Mouse (Mus musculus) midbrain, embryonic 11.5 days (tissue): ENCODE measurements around the gene Son. TPM values are rescaled to one million over a fixed set of nuclear protein-coding genes. Genes with fewer than 3 reads are reported as not detected.

Experiments
- ATAC-seq: fragments of 200-750 bp; cut with Nextera tagmentation; 2 replicates; pipeline ENCODE4 v1.8.0; 2017; ENCODE audit warnings: moderate TSS enrichment, moderate library complexity; ENCODE audit not compliant: low FRiP score
- DNase-seq: peaks from one replicate; pipeline ENCODE4 v3.0.0; 2015; ENCODE audit warnings: low spot score; ENCODE audit errors: missing footprints
- H3K27ac ChIP-seq: fragments of 300-500 bp; sonication (generic); 2 replicates; pipeline ENCODE4 v1.5.1; 2014; ENCODE audit warnings: low read depth, low read length
- H3K27me3 ChIP-seq: fragments of 300-500 bp; sonication (generic); 2 replicates; pipeline ENCODE4 v1.6.1; 2014; ENCODE audit warnings: mild to moderate bottlenecking, low read length, moderate library complexity, mixed read lengths; ENCODE audit not compliant: control insufficient read depth, insufficient read depth
- H3K36me3 ChIP-seq: fragments of 300-500 bp; sonication (generic); 2 replicates; pipeline ENCODE4 v1.6.1; 2014; ENCODE audit warnings: mild to moderate bottlenecking, low read length, moderate library complexity, mixed read lengths; ENCODE audit not compliant: control insufficient read depth, insufficient read depth
- H3K4me1 ChIP-seq: fragments of 300-500 bp; sonication (generic); 2 replicates; pipeline ENCODE4 v1.6.1; 2014; ENCODE audit warnings: low read length; ENCODE audit not compliant: control insufficient read depth, insufficient read depth
- H3K4me2 ChIP-seq: fragments of 300-500 bp; sonication (generic); 2 replicates; pipeline ENCODE4 v1.6.1; 2014; ENCODE audit warnings: mild to moderate bottlenecking, moderate library complexity
- H3K4me3 ChIP-seq: fragments of 300-500 bp; sonication (generic); 2 replicates; pipeline ENCODE4 v1.5.1; 2014; ENCODE audit warnings: low read depth, low read length
- H3K9ac ChIP-seq: fragments of 300-500 bp; sonication (generic); 2 replicates; pipeline ENCODE4 v1.6.1; 2014; ENCODE audit warnings: low read length
- H3K9me3 ChIP-seq: fragments of 300-500 bp; sonication (generic); 2 replicates; pipeline ENCODE4 v1.6.1; 2016; ENCODE audit warnings: low read length; ENCODE audit not compliant: control insufficient read depth
- WGBS: fragments of 180-500 bp; shearing (Covaris S2); extraction: QIAGEN DNeasy Blood & Tissue Kit; methylation state at CpG from one replicate; pipeline ENCODE4 v1.1.7; 2014; 5-methylcytosine and 5-hydroxymethylcytosine counted together
- polyA plus RNA-seq: library from polyadenylated mRNA; unstranded; fragments of >200 nt; fragmentation: Nextera tagmentation; extraction: Ambion mirVana; gene quantifications from 2 replicates; pipeline ENCODE4 v1.2.1, GENCODE M21; 2014

Gene Son
- polyA plus RNA-seq, 1 experiment from 2014 or later: 144 TPM

DNA sequence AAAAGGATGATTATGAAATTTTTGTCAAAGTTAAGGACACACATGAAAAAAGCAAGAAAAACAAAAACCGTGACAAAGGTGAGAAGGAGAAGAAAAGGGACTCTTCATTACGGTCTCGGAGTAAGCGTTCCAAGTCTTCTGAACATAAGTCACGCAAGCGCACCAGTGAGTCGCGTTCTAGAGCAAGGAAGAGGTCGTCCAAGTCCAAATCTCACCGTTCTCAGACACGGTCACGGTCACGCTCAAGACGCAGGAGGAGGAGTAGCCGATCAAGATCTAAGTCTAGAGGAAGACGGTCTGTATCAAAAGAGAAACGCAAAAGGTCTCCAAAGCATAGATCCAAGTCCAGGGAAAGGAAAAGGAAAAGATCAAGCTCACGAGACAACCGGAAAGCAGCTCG is 12.5 kb downstream of the Son start:
- Histone ChIP-seq H3K9me3 (no peaks in the 10 kb centered on the region), H3K27me3 (no peaks in the 10 kb centered on the region), H3K36me3 (peaks cover 64% of the 10 kb centered on the region), H3K4me3 (no peak overlapping the region), H3K4me1 (no peaks in the 10 kb centered on the region), H3K4me2 (no peak overlapping the region), H3K27ac (no peak overlapping the region), H3K9ac (no peak overlapping the region)
- ATAC-seq: no peak
- DNase-seq: no peak
- 95% methylated on average over 20 of the region's 20 CpGs for WGBS

DNA sequence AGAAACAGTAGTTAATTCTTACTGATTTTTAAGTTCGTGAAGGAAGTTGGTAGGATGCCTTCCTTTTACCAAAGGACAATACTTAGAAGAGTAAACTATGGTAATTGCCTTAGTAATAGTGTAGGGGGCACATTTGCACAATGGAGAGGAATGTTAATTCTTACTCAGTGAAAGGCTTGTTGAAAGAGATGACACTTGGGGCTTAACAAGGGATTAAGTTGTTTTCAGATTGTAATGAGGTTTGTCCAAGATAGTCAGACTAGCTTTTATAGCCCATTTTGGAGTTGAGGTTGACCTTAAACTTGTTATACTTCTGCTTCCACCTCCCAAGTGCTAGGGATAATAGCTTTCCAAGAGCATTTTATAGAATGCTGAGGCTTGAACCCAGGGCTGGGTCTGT is 14.1 kb downstream of the Son start:
- H3K27ac ChIP-seq: no peak overlapping the region
- H3K4me1 ChIP-seq: no peaks in the 10 kb centered on the region
- ATAC-seq (no peak), DNase-seq (no peak)
- peaks cover 56% of the 10 kb centered on the region for H3K36me3 ChIP-seq
- no peak overlapping the region for H3K4me2 ChIP-seq
- H3K9ac ChIP-seq: no peak overlapping the region
- H3K4me3 ChIP-seq: no peak overlapping the region
- H3K9me3 ChIP-seq: no peaks in the 10 kb centered on the region
- H3K27me3 ChIP-seq: no peaks in the 10 kb centered on the region
- 22% methylated on average over 1 of the region's 1 CpGs for WGBS

DNA sequence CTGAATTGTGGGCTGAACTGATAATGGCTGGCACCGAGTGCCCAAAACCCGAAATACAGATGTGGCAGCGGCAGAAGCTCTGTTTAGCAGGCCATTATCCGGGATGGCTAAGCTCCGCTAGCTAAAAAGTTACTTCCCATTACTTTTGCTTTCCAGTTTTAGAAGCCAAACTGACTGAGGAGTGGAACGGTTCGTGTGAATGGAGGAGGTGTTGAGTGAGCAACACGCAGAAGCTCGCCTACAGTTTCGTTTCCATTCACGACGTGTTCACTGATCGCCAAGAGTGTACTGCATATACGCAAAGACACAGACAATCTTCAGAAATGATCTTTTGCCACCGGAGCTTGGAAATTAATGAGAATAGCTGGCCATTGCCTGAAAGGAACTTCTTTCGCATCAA is 15.0 kb downstream of the Son start:
- H3K27me3 ChIP-seq: no peaks in the 10 kb centered on the region
- H3K4me2 ChIP-seq: no peak overlapping the region
- WGBS: 96% methylated on average over 16 of the region's 16 CpGs
- peaks cover 47% of the 10 kb centered on the region for H3K36me3 ChIP-seq
- no peak for ATAC-seq
- no peaks in the 10 kb centered on the region for H3K9me3 ChIP-seq
- DNase-seq: no peak
- no peaks in the 10 kb centered on the region for H3K4me1 ChIP-seq
- no peak overlapping the region for H3K4me3 ChIP-seq
- no peak overlapping the region for H3K27ac ChIP-seq
- no peak overlapping the region for H3K9ac ChIP-seq

DNA sequence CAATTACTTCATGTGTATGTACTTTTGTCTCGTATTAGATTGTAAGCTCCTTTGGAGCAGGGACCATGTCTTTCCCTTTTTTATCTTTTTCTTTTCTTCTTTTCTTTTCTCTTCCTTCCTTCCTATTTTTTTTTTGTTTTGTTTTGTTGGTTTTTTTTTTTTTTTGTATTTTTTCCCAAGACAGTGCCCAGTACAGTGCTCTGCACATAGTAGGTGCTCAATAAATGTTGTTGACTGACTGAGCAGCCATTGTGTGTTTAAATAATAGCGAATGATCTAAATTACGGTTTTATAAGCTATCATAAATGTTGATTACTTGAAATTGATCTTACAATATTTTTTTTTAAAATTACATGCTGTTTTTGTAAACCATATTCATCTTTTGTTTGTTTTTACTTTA is 16.5 kb downstream of the Son start:
- Histone ChIP-seq H3K4me3 (no peak overlapping the region), H3K27me3 (no peaks in the 10 kb centered on the region), H3K9me3 (no peaks in the 10 kb centered on the region), H3K4me2 (no peak overlapping the region), H3K36me3 (peaks cover 34% of the 10 kb centered on the region), H3K9ac (no peak overlapping the region), H3K27ac (no peak overlapping the region), H3K4me1 (no peaks in the 10 kb centered on the region)
- DNase-seq (no peak), ATAC-seq (no peak)
- WGBS: 98% methylated on average over 3 of the region's 3 CpGs

DNA sequence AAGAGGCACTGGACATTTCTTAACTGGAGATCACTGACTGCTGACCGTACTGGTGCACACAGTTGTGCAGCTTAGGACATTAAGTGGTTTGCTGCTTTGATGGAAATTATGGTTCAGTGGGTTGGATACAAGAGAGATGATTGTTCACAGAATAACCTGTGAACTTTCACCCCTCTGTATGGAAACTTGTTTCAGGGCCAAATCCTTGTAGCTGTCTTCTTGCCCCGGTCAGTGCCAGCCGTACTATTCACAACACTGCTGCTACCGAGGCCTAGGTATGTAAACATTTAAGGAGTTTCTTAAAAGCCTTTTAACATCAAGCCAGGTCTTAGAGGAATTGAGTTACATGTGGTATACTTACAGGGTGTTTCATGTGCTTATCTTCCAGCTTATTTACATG is 27.2 kb downstream of the Son start:
- WGBS: 87% methylated on average over 4 of the region's 4 CpGs
- Histone ChIP-seq H3K27me3 (no peaks in the 10 kb centered on the region), H3K36me3 (peaks cover 45% of the 10 kb centered on the region), H3K4me1 (no peaks in the 10 kb centered on the region), H3K27ac (no peak overlapping the region), H3K4me3 (no peak overlapping the region), H3K9me3 (no peaks in the 10 kb centered on the region), H3K9ac (no peak overlapping the region), H3K4me2 (no peak overlapping the region)
- ATAC-seq (no peak), DNase-seq (no peak)

DNA sequence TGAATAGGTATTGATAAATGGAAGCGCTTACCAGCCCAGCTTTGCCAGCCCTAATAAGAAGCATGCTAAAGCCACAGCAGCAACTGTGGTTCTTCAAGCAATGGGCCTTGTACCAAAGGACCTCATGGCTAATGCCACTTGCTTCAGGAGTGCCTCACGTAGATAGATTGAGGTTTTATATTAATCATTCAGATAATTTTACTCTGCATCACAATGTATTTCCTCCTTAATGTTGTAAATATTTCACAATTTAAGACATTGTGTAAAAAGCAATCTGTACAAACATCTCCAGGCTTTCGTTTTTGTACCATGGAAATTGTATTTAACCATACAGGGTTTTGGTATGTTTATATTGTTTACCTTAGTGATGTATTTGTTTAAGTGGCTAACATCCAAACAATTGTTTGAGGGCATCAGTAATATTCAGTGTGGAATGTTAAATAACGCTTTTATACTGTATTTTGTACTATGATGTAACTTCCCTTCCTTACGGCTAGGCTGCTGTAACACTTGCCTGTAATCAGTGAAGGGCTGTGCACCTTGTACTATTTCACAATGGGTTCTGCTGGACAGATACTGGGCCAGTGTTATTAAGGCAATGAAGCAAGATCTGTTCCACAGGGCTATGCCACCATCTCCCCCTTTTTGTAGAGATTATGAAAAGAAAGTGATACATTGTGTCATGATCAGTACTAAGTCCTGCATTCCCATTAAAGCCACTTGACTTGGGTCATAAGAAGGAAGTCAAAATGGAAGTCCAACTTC is 31.0 kb downstream of the Son start:
- Histone ChIP-seq H3K9me3 (no peaks in the 10 kb centered on the region), H3K27me3 (no peaks in the 10 kb centered on the region), H3K4me1 (no peaks in the 10 kb centered on the region), H3K9ac (no peak overlapping the region), H3K4me3 (no peak overlapping the region), H3K27ac (no peak overlapping the region), H3K4me2 (no peak overlapping the region), H3K36me3 (peaks cover 26% of the 10 kb centered on the region)
- ATAC-seq (no peak), DNase-seq (no peak)
- 94% methylated on average over 5 of the region's 5 CpGs for WGBS

DNA sequence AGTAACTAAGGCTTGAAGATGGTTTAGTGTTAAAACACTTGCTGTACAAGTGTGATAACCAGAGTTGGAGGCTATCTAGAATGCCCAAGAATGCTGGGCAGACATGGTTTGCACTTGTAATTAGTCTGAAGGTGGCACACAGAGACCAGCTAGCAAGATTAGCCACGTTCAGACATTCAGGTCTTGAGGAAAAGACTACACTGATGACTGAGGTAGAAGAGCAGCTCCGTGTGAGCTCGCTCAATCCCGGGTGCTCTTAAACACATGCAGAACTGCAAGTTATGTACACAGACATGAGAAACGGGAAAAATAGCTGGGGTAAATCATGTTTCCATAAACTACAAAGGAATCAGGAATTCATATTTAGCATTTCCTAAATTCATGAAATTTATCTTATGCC is 33.4 kb downstream of the Son start:
- peaks cover 26% of the 10 kb centered on the region for H3K36me3 ChIP-seq
- DNase-seq: no peak

DNA sequence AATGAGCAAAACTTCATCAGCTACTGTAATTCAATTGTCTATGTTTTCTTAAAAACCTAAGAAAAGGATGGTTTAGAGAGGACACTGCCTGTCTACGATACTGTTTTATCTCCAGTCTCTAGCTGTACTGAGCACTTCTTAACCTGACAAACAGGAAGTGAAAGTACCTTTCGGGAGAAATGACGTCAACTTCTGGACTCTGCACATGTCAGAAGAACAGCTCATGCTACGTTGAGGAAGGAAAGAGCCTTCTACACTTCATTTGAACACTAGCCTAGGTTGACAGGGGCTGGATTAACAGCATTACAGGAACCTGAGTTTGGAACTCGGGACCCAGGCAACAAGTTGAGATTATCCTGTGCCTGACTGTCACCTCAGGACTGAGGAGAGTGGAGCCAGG is 38.2 kb downstream of the Son start:
- ATAC-seq: no peak

More for the DNA sequence above, 33.4 kb downstream of the Son start:
- ATAC-seq: no peak
- Histone ChIP-seq H3K9me3 (no peaks in the 10 kb centered on the region), H3K4me2 (no peak overlapping the region), H3K27me3 (no peaks in the 10 kb centered on the region), H3K9ac (no peak overlapping the region), H3K4me3 (no peak overlapping the region), H3K4me1 (no peaks in the 10 kb centered on the region), H3K27ac (no peak overlapping the region)
- 84% methylated on average over 5 of the region's 5 CpGs for whole genome bisulfite sequencing

DNA sequence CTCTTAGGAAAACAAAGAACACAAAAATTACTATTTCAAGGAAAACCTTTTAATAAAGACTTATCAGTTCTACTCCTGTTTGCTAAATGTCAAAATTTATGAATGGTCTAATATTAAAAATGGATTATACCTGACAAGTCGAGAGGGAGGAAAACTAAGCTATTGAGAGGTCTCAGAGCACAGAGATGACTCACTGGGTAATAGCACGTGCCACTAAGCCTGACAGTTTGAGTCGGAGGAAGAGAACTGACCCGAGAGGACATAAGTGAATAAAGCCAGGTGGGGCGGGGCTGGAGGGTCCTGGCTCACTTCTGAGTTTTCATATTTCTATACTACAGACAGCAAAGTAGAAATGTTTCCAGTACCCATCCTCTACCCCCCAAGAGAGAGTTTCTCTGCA is 39.1 kb downstream of the Son start:
- no peaks in the 10 kb centered on the region for H3K9me3 ChIP-seq
- H3K27ac ChIP-seq: no peak overlapping the region
- WGBS: 86% methylated on average over 5 of the region's 5 CpGs
- DNase-seq (no peak), ATAC-seq (no peak)
- H3K4me2 ChIP-seq: no peak overlapping the region
- H3K27me3 ChIP-seq: no peaks in the 10 kb centered on the region
- H3K36me3 ChIP-seq: no peaks in the 10 kb centered on the region; the same call in none of the 2 replicates
- H3K9ac ChIP-seq: no peak overlapping the region
- no peak overlapping the region for H3K4me3 ChIP-seq
- peaks cover 3% of the 10 kb centered on the region; the same call in 1 of the 2 replicates for H3K4me1 ChIP-seq

More for the DNA sequence above, 38.2 kb downstream of the Son start:
- Histone ChIP-seq H3K9me3 (no peaks in the 10 kb centered on the region), H3K36me3 (no peaks in the 10 kb centered on the region; the same call in none of the 2 replicates), H3K4me1 (peaks cover 3% of the 10 kb centered on the region; the same call in 1 of the 2 replicates), H3K27ac (no peak overlapping the region), H3K9ac (no peak overlapping the region), H3K4me3 (no peak overlapping the region), H3K4me2 (no peak overlapping the region), H3K27me3 (no peaks in the 10 kb centered on the region)
- 90% methylated on average over 5 of the region's 5 CpGs for WGBS
- no peak for DNase-seq
